Mouse (Mus musculus) megakaryocyte-erythroid progenitor cell, adult 5-6 weeks (primary cell): ENCODE results near the gene Pik3r1. TPM values are rescaled to one million over a fixed set of nuclear protein-coding genes. Genes with fewer than 3 reads are reported as not detected.

Experiments
- ATAC-seq: replicated peaks from 2 replicates; pipeline ENCODE4 v1.8.0; 2016; ENCODE audit warnings: mild to moderate bottlenecking, inconsistent platforms; ENCODE audit not compliant: severe bottlenecking, poor library complexity, low FRiP score, low TSS enrichment
- total RNA-seq, 2 experiments: library from RNA; stranded (forward) in 1 of 2; stranded (reverse) in 1 of 2; fragments of 200-1000, 215-1000 nt in 1 of 2; fragments of >200 nt in 1 of 2; fragmentation: Nextera tagmentation in 1 of 2; gene quantifications; 2 replicates each; pipeline ENCODE4 v1.2.3; 2014 to 2017

Gene Pik3r1
- total RNA-seq, 2 experiments from 2014 or later, result 47.7 to 115 TPM

DNA sequence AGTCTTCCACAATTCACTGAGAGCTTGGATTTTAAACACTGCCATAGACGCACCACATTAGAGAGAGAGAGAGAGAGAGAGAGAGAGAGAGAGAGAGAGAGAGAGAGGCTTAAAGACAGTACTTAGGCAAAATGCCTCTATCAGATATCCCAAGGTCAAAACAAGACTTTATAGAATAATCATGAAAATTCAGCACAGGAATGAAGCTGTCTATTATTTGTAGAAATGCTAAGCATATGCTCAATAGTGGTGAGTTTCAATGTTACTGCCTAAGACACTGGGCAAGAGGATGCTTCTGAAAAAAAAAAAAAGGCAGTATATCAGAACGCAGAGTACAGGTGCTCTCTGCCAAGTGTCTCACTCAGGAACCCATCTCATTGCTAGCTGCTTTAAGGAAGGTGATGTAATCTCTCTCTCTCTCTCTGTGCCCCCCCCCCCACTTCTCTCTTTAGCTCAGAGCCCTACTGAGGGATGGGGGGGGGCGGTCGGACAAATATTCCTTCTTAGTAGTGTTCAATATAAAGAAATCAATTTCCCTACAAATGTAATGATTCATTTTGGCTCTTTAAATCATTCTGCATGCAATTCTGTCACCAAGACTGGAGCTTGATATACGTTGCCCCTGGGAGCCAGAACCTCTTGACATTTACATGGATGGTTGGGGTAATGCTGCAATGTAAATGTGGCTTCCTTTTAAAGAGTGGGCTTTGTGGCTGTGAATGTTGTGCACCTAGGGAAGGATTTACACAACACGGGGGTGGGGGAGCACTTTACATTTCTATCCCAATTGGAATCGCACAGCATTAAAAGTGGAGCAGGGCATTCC lies 74.9 kb downstream of the Pik3r1 start:
- ATAC-seq, result no peak; the same call in 1 of the 2 replicates

DNA sequence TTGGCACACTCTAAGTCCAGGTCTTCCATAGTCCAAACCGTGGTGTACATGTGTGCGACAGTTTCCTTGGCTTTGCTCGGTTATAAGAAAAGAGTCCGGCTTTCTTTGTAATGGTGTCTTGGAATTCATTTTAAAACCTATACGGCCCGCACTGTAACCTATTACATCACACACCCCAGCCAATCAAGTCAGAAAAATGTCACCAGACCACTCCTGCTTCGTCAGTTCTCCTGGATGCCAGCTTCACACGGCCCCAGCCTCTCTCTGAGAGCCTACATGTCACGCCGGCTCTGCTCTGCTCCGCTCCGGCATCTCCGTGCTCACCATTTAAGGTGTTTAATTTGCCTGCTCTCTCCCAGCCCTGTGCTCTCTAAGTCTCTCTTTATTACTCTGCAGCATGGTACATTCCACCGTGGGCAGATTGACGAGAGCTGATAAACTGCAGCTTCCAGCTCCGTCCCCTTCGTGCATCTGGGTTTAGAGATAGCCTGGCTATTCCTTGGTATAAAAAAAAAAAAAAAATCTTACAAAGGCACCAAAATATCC lies 75.7 kb downstream of the Pik3r1 start:
- peak; percentile 67 for ATAC-seq

DNA sequence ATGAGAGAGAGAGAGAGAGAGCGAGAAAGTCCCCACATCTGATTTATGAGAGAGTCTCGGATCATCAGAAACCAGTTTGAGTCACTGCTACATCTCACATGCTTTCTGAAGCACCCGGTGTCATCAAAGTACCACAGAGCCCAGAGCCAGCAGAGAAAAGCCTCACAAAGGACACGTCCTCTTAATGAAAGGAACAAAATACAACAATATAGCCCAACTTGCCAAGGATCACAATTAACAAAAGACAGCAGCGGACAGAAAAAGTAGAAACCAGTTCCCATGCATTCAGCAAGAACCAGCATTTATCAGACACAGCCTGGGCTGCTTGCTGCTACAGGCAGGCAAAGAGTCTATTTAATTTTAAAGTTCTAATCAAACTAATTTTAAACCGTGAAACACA lies 76.3 kb downstream of the Pik3r1 start:
- ATAC-seq, result no peak

DNA sequence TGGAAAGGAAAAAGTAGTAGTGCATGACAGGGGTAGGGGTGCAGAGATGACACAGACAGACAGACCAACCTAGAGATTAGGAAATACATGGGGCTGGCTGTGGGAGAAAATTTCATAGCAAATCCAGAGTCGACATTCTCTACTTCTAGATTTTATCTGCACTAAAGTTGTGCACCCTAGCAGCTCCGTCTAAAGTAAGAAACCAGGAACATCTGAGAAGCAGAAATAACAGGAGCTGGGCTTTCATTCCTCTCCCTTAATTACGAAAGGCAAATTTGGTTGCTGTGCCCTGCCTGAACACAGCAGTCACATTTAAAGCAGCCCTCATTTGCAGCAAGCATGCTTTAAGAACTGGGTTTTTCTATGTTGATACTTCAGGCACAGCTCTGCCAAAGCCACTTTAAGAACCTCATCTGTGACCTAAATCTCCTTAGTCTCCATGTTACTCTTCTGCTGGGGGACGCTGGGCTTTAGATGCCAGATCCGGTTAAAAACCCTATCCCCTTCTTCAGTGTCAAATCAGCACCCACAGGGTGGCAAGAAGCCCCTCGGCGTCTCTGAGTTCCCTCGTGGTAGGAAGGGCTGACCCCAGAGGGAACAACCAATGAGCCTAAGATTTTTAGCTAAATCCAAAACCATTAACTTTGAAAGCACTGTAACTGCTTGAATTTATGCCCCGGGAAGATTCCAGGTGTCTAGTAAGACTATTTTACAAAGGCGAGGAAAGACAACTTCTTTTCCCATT lies 76.9 kb downstream of the Pik3r1 start:
- ATAC-seq, result no peak

DNA sequence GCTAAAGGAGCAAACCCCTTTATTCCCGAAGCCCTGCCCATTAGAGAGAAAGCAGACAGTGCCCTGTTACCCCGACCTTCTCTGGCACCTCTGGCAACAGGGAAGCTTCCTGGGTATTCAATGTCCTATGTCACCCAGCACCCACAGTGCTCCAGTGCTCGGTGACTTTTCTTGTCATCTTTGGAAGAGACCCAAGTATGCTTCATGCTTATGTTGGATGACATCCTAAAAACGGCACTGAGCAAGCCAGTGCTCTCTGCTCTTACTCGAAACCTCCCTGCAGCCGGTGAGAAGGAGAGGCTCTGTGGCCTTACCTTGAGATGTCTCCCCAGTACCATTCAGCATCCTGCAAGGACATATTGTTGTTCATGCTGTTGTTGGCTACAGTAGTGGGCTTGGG lies 77.8 kb downstream of the Pik3r1 start:
- ATAC-seq, result no peak

DNA sequence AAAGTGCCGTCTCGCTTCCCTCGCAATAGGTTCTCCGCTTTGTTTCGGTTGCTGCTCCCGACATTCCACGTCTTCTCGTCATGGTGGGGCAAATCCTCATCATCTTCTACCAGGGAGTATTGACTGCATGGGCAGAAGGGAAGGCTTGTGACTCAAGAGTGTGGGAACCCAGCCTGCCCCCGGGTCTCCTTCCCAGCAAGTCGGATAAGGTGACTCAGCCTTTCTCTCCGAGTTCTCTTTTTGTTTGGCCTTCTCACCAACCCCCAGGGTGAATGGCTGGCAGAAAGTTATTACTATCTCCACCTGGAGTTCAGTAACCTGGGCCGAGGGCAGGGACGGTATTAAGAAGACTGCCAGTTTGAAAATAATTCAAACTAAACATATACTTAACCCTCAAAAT lies 81.8 kb downstream of the Pik3r1 start:
- ATAC-seq, result no peak

DNA sequence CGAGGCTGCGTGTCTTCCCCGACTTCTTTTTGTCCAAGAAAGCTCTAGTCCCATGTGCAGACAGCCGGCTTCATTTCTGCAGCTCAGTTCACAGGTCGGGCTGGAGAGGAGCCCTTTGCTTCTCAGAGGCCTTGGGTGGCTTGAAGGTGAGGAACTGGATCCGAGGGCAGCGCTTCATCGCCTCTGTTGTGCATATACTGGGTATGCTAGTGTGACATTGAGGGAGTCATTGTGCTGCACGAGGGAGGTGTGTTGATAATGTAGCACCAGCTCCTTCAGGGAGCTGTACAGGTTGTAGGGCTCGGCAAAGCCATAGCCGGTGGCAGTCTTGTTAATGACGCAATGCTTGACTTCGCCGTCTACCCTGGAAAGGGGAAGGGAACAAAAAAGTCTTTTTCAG lies 83.3 kb downstream of the Pik3r1 start:
- no peak for ATAC-seq

DNA sequence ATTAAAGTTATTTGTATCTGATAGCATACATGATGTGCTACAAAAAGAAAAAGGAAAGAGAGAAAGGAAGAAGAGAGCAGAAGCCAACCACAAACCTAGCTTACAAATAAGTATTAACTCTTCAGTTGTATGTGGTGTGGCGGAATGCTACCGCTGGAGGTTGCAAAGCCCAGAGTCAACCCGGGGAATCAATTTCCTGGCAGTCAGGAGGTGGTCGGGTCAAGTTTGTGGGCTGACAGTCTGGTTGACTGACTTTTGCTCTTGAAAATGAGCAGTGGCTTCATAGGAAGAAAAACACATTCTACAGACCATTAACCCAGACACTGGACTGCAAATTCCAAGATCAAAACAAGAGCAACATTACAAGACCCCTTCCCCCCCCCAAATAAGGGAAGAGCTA lies 85.6 kb downstream of the Pik3r1 start:
- no peak for ATAC-seq

DNA sequence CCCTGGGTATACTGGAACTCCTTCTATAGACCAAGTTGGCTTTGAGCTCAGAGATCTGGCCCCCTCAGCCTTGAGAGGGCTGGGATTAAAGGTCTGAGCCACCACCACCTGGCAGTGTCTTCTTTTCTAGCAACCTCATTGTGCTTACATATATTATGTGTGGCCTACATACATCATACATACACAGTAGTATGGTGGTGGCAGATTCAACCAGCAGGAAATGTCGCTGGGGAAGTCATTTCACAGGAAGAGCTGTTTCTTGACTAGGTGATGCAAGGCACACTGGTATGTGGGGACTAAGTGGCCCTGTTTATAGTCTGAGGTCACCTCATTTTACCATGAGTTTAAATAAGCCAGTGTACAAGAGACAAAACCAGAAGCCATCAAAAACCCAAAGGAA lies 87.9 kb downstream of the Pik3r1 start:
- ATAC-seq, result no peak

DNA sequence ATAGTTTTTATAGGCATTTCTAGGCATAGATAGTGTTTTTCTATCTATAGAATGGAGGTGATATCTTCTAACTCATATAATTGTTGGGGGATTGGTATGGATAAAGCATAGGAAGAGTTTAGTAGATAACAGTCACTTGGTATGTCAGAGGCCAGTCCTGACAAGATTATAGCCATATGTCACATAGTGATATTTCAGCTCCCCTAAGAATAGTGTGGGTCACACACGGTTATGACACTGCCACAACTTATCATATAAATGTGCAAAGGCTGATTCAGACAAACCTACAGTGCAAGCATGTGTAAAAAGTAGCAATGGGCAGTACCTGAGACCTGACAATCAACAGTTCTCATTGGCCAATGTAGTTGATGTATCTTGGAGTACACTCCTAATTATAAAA lies 89.0 kb downstream of the Pik3r1 start:
- ATAC-seq, result peak; percentile 75

DNA sequence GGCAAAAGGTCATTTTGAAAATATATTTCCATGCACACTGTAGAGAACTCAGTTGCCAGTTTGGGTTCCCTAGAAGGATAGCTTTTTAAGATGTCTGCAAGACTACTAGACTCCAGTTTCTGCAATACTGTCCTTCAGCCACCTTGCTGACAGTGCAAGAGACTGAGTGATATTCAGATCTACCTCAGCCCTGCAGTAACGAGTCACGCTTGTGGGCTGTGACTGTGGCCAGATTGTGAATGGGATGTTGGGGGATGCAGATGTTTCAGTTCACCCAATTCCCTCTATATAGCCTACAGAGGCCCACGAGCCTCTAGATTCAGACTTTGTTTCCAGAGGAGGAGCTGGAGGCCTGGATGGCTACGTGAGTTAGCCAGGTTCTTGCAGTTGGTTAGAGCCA lies 90.0 kb downstream of the Pik3r1 start:
- ATAC-seq, result no peak

DNA sequence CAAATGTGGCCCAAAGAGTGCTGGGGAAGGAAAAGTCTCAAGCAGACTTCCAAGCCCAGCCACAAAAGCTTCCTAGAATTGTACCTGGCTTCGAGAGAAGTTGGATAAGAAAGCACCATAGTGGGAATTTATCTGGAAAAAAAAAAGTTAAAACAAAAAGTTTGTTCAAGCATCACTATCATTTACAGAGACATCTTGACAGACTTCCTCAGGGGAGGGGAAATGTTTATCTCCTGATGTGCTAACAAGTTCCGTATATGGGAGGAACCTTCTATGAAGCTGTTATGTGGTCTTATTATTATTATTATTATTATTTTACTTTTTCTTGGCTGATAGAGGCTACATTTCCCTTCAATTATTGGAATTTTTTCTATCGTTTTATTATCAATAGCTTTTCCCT lies 94.1 kb downstream of the Pik3r1 start:
- no peak for ATAC-seq

DNA sequence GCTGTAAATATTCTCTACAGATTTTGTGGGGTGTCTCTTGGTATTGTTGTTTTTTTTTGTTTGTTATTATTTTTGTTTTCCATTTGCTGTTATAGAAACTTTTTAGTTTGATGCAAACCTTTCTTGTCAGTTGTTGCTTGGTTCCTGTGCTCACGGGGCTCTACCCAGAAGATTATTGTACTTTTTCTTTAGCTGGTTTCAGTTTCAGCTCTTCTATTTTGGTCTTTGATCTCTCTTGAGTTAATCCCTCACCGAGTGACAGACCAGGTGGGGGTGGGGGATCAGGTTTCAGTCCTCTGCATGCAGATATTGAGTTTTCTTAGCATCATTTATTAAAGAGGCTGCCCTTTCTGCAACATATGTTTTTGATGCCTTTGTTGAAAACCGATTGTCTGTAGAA lies 99.2 kb downstream of the Pik3r1 start:
- no peak for ATAC-seq

DNA sequence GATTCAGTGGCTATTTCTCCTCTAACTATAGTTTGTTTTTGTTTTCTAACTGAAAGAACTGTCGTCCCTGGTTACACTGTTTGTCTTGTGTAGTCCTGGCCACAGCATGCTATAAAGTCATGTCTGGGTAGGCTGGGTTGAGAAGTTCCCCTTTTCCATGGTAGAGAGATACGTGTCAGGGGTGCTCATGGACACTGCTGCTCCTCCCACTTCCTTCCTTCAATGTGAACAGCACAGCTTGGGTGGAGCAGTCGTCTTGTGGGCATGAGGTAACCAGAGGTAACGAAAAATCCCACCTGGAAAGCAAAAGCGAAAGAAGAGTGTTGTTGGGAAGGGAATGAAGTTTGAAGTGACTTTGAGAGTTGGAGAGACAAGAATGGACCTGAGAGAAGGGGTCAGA lies 104.0 kb downstream of the Pik3r1 start:
- peak; percentile 34; the same call in 1 of the 2 replicates for ATAC-seq

DNA sequence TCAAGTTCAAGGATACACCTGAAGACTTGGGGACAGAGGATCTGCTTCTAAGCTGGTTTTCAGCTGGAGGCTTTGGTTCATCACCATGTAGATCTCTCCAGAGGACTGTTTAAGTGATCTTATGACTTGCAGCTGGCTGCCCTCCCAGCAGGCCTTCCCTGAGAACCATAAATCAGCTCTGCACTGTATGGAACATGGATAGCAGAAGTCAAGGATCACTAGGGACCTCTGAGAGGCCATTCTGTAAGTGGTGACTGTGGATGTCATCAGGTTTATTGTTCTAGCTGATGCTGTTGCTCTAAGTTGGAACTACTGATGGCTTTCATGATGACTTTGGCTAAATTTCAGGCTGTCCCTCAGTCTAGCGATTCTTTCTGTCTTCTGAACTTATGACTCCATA lies 105.1 kb downstream of the Pik3r1 start:
- no peak for ATAC-seq

DNA sequence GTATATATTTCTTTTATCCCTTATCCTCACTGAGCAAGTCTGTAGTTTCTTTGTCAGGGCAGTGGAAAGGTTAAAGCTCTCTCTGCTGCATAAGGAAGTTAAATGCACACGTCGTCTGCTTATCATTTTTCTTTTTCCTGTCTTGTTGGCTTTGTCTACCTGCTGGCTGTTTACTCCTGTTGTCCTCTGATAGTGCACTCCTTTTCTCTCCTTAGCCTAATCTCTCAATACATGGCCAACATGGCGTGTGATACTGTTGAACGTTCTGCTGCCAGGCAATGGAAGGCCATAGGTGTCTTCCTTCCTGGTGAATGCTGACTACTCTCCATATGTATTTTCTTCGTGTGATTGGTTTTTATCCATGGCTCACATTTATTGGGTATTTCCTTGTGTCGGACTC lies 106.5 kb downstream of the Pik3r1 start:
- ATAC-seq, result peak; percentile 89

DNA sequence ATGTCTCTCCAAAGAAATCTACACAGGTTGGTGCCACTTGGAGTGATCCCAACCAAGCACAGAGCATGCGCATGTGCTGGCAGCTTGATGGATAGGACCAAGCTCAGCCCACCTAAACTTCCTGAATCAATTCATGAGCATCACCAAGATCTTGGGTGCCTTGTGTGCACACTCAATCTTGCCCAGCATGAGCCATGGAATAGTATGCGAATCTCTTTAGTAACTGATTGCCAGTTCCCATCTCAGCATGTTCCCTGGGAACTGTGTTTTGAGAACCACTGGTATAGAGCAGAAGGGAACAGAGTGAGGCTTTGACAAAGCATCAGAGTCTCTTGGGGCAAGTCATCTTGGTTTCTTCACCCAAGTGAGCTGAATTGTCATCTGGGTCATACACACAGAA lies 107.8 kb downstream of the Pik3r1 start:
- no peak for ATAC-seq

DNA sequence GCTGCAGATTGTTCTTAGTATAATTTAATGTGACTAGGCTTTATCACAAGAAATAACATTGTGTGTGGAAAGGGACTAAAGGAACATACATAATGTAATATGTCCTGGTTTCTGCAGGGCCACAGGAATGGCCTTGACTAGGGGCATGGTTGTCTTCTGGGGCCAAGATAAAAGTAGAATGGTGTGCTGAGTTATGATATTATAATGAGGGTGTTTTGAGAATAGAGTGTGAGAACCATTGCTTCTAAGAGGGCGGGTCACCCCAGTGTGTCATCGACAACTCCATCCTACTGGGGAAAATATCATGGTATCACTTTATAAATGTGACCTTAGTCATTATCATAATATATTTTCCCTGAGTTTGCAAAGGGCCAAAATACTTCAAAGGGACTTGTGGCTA lies 115.9 kb downstream of the Pik3r1 start:
- ATAC-seq, result no peak

DNA sequence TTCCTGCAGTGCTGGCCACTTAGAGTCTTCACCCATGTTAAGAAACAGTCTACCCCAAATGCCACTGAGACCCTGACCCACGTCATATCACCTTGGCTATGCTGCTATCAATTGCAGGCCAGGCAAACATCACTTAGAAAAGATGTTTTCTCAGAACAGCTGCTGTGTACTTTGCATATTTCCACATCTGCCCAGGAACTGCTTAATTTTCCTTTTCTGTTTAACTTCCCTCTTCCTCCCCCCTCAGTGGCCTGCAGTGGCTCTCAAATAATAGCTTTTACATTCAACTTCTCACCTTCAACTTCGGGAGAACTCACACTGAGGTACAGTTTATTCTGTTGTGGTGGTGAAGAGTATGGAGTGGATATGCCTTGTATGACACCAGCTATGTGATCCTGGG lies 126.4 kb downstream of the Pik3r1 start:
- no peak for ATAC-seq

DNA sequence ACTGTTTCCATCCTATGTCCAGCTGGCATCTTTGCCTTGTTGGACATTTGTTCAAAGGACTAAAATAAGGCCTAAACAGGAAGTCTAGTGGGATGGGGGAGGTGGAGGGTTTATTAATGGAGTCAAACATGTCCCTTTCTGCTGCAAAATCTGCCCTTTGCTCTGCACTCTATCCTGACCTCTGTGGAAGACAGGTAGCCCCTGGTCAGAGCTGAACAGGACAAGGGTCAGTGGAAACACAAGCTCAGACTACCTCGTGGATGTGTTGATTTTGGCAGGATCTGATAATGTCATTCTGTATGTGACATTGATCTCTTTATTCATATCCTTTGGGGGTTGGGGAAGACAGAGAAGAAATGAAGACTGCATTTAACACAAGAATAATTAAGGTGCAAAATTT lies 132.2 kb downstream of the Pik3r1 start:
- ATAC-seq, result no peak

DNA sequence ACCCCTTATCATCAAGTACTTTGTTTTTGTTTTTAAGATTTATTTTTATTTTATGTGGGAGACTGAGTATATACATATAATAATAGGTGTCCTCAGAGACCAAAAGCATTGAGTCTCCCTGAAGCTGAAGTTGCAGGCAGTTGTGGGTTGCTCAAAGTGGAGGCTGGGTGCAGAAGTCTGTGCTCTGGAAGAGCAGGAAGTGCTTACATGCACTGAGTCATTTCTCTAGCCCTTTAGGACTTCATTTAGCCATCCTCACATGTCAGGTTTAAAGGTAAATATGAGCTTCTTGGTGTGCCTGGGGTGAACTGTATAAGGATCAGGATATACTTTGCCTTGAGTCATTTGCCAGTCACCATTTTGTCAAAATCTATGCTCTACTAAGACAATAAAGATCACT lies 133.6 kb downstream of the Pik3r1 start:
- no peak for ATAC-seq
